Mouse (Mus musculus): ENCODE measurements around the gene Myrfl. TPM values are rescaled to one million over a fixed set of nuclear protein-coding genes. Genes with fewer than 3 reads are reported as not detected.
A peak's percentile ranks its signal among the peaks of the same experiment; 100 is the strongest.

The Myrfl gene
- polyA plus RNA-seq, 1 experiment: 0.02 TPM

GRCm38 (mm10) chr10:116809383-116809782 lies 87.3 kb downstream of the Myrfl start:
- H3K36me3 ChIP-seq (ENCODE audit: control insufficient read depth, insufficient read depth, low read length): no peaks in the 10 kb centered on the region
- no peak overlapping the region for H3K4me3 ChIP-seq (ENCODE audit: extremely low read depth, insufficient read depth, insufficient read length)
- 87% methylated on average over 9 of the region's 9 CpGs for WGBS
- H3K4me1 ChIP-seq (ENCODE audit: control insufficient read depth, insufficient read depth, insufficient read length): no peaks in the 10 kb centered on the region
- H3K27me3 ChIP-seq (ENCODE audit: control insufficient read depth, insufficient read depth, low read length): no peaks in the 10 kb centered on the region
- no peak for TF ChIP-seq POLR2A (IDR thresholded peaks at IDR 0.05; ENCODE audit: low read depth, low read length)
- TF ChIP-seq CTCF (IDR thresholded peaks at IDR 0.05; ENCODE audit: extremely low read depth, insufficient read depth, insufficient read length, insufficient replicate concordance): no peak
- DNase-seq (ENCODE audit: low read depth in 1 of 2, low spot score in 2 of 2): no peak
- H3K27ac ChIP-seq (ENCODE audit: insufficient read depth, low read length): no peak overlapping the region

- TF ChIP-seq POLR2A (IDR thresholded peaks at IDR 0.05; ENCODE audit: low read depth, low read length) (no peak), CTCF (IDR thresholded peaks at IDR 0.05; ENCODE audit: extremely low read depth, insufficient read depth, insufficient read length, insufficient replicate concordance) (no peak)
- DNase-seq (ENCODE audit: low read depth in 1 of 2, low spot score in 2 of 2): no peak
- Histone ChIP-seq H3K4me3 (ENCODE audit: extremely low read depth, insufficient read depth, insufficient read length) (no peak overlapping the region), H3K27me3 (ENCODE audit: control insufficient read depth, insufficient read depth, low read length) (no peaks in the 10 kb centered on the region), H3K36me3 (ENCODE audit: control insufficient read depth, insufficient read depth, low read length) (no peaks in the 10 kb centered on the region), H3K4me1 (ENCODE audit: control insufficient read depth, insufficient read depth, insufficient read length) (no peaks in the 10 kb centered on the region), H3K27ac (ENCODE audit: insufficient read depth, low read length) (no peak overlapping the region)
- whole genome bisulfite sequencing: 86% methylated on average over 10 of the region's 10 CpGs
Observed at GRCm38 (mm10) chr10:116808556-116809353, 88.0 kb downstream of the Myrfl start.

GRCm38 (mm10) chr10:116802178-116802794 lies 94.4 kb downstream of the Myrfl start:
- H3K4me1 ChIP-seq (ENCODE audit: control insufficient read depth, insufficient read depth, insufficient read length): no peaks in the 10 kb centered on the region
- H3K4me3 ChIP-seq (ENCODE audit: extremely low read depth, insufficient read depth, insufficient read length): no peak overlapping the region
- 75% methylated on average over 5 of the region's 5 CpGs for WGBS
- H3K36me3 ChIP-seq (ENCODE audit: control insufficient read depth, insufficient read depth, low read length): no peaks in the 10 kb centered on the region
- no peaks in the 10 kb centered on the region for H3K27me3 ChIP-seq (ENCODE audit: control insufficient read depth, insufficient read depth, low read length)
- DNase-seq (ENCODE audit: low read depth in 1 of 2, low spot score in 2 of 2): no peak
- no peak overlapping the region for H3K27ac ChIP-seq (ENCODE audit: insufficient read depth, low read length)
- no peak for TF ChIP-seq POLR2A (IDR thresholded peaks at IDR 0.05; ENCODE audit: low read depth, low read length)
- TF ChIP-seq CTCF (IDR thresholded peaks at IDR 0.05; ENCODE audit: extremely low read depth, insufficient read depth, insufficient read length, insufficient replicate concordance): no peak

GRCm38 (mm10) chr10:116801281-116801680 lies 95.4 kb downstream of the Myrfl start:
- Histone ChIP-seq H3K36me3 (ENCODE audit: control insufficient read depth, insufficient read depth, low read length) (no peaks in the 10 kb centered on the region), H3K4me1 (ENCODE audit: control insufficient read depth, insufficient read depth, insufficient read length) (no peaks in the 10 kb centered on the region), H3K4me3 (ENCODE audit: extremely low read depth, insufficient read depth, insufficient read length) (no peak overlapping the region), H3K27ac (ENCODE audit: insufficient read depth, low read length) (no peak overlapping the region), H3K27me3 (ENCODE audit: control insufficient read depth, insufficient read depth, low read length) (no peaks in the 10 kb centered on the region)
- 72% methylated on average over 4 of the region's 4 CpGs for WGBS
- DNase-seq (ENCODE audit: low read depth in 1 of 2, low spot score in 2 of 2): no peak
- TF ChIP-seq POLR2A (IDR thresholded peaks at IDR 0.05; ENCODE audit: low read depth, low read length): no peak
- no peak for TF ChIP-seq CTCF (IDR thresholded peaks at IDR 0.05; ENCODE audit: extremely low read depth, insufficient read depth, insufficient read length, insufficient replicate concordance)

- Histone ChIP-seq H3K4me1 (ENCODE audit: control insufficient read depth, insufficient read depth, insufficient read length) (no peaks in the 10 kb centered on the region), H3K36me3 (ENCODE audit: control insufficient read depth, insufficient read depth, low read length) (no peaks in the 10 kb centered on the region)
- WGBS: 79% methylated on average over 6 of the region's 6 CpGs
Observed at GRCm38 (mm10) chr10:116796066-116796465, 100.7 kb downstream of the Myrfl start.

GRCm38 (mm10) chr10:116789096-116789495 lies 107.6 kb downstream of the Myrfl start:
- Histone ChIP-seq H3K4me3 (ENCODE audit: extremely low read depth, insufficient read depth, insufficient read length) (no peak overlapping the region), H3K4me1 (ENCODE audit: control insufficient read depth, insufficient read depth, insufficient read length) (no peaks in the 10 kb centered on the region), H3K36me3 (ENCODE audit: control insufficient read depth, insufficient read depth, low read length) (no peaks in the 10 kb centered on the region), H3K27me3 (ENCODE audit: control insufficient read depth, insufficient read depth, low read length) (no peaks in the 10 kb centered on the region), H3K27ac (ENCODE audit: insufficient read depth, low read length) (no peak overlapping the region)
- TF ChIP-seq CTCF (IDR thresholded peaks at IDR 0.05; ENCODE audit: extremely low read depth, insufficient read depth, insufficient read length, insufficient replicate concordance) (peak; percentile 31; the same call in 1 of the 2 replicates), POLR2A (IDR thresholded peaks at IDR 0.05; ENCODE audit: low read depth, low read length) (no peak)
- DNase-seq (ENCODE audit: low read depth in 1 of 2, low spot score in 2 of 2): peak; percentile 9 to 11

More at GRCm38 (mm10) chr10:116796066-116796465, 100.7 kb downstream of the Myrfl start:
- Histone ChIP-seq H3K27ac (ENCODE audit: insufficient read depth, low read length) (no peak overlapping the region), H3K4me3 (ENCODE audit: extremely low read depth, insufficient read depth, insufficient read length) (no peak overlapping the region), H3K27me3 (ENCODE audit: control insufficient read depth, insufficient read depth, low read length) (no peaks in the 10 kb centered on the region)
- DNase-seq (ENCODE audit: low read depth in 1 of 2, low spot score in 2 of 2): no peak
- TF ChIP-seq CTCF (IDR thresholded peaks at IDR 0.05; ENCODE audit: extremely low read depth, insufficient read depth, insufficient read length, insufficient replicate concordance) (no peak), POLR2A (IDR thresholded peaks at IDR 0.05; ENCODE audit: low read depth, low read length) (no peak)

GRCm38 (mm10) chr10:116788431-116788830 lies 108.3 kb downstream of the Myrfl start:
- TF ChIP-seq POLR2A (IDR thresholded peaks at IDR 0.05; ENCODE audit: low read depth, low read length) (no peak), CTCF (IDR thresholded peaks at IDR 0.05; ENCODE audit: extremely low read depth, insufficient read depth, insufficient read length, insufficient replicate concordance) (no peak)
- DNase-seq (ENCODE audit: low read depth in 1 of 2, low spot score in 2 of 2): no peak
- Histone ChIP-seq H3K4me1 (ENCODE audit: control insufficient read depth, insufficient read depth, insufficient read length) (no peaks in the 10 kb centered on the region), H3K36me3 (ENCODE audit: control insufficient read depth, insufficient read depth, low read length) (no peaks in the 10 kb centered on the region), H3K27me3 (ENCODE audit: control insufficient read depth, insufficient read depth, low read length) (no peaks in the 10 kb centered on the region), H3K4me3 (ENCODE audit: extremely low read depth, insufficient read depth, insufficient read length) (no peak overlapping the region), H3K27ac (ENCODE audit: insufficient read depth, low read length) (no peak overlapping the region)
